Mouse (Mus musculus): ENCODE results near the gene Nmral1.

Nmral1 gene

DNA sequence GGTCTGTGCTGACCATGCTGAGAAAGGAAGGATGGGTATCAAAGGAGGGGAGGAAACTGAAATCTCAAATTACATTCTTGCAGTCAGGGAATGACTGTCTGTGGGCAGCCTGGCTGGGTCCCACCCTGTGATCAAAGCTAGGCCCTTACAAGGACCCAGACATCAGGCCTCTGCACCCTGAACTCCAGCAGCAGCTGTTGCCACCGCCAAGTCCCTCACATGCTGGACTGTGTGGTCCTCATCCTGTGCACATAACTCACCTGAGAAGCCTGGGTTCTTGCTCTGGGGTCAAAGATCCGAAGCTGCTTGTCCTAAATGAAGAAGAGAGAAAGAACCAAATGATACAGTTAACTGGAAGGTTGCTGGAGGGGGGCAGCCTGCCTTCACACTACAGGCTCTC is 57.6 kb downstream of the Nmral1 start:
- in situ Hi-C loops (cut with MseI, MboI), result no loop called here
